Comparison of ENCODE assay signal across 12 mouse cellular contexts in the genomic region with DNA sequence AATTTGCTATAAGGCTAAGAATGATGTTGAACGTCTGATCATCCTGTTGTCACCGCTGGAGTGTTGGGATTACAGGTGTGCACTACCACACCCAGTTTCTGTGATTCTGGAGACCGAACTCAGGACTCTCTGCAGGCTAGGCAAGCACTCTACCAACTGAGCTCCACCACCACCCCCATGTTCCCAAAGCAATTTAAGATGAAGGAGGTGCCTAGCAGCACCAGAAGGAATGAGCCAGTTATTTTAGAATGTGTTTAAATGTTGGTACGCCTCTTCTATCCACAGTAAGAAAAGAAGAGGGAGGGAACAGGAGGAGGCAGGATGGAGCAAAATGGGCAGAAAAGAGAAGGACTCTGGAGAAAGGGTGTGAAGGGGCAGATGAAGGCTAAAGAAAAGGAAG.
"Had no signal": no experiment of that assay in that cellular context is flagged by ENCODE, and none has a peak within 500 bp of the region (broad histone marks: within the 10 kb centered on the region; RNA-seq: fewer than 3 reads in every experiment).

No protein-coding gene starts in this region.

- H3K9me3 ChIP-seq: limb, embryonic 10.5 days; liver, embryonic 15.5 days; midbrain, embryonic 10.5 days; neural tube, embryonic 15.5 days had no signal

- DNase-seq: lung, adult 2 months; thymus, adult 18-20 months had no signal

- H3K4me2 ChIP-seq: liver, embryonic 11.5 days; liver, embryonic 15.5 days; neural tube, embryonic 15.5 days had no signal

- H3K27ac ChIP-seq: hindbrain, postnatal 0 days; kidney, postnatal 0 days; limb, embryonic 10.5 days; liver, embryonic 15.5 days; midbrain, embryonic 10.5 days; neural tube, embryonic 15.5 days; stomach, postnatal 0 days had no signal

- H3K27me3 ChIP-seq: liver, embryonic 15.5 days had no signal

- H3K36me3 ChIP-seq: limb, embryonic 10.5 days; liver, embryonic 15.5 days; midbrain, embryonic 10.5 days; neural tube, embryonic 15.5 days had no signal

- ATAC-seq: hindbrain, postnatal 0 days; lung, postnatal 0 days had no signal

- H3K9ac ChIP-seq: liver, embryonic 15.5 days; neural tube, embryonic 15.5 days had no signal

- H3K4me3 ChIP-seq: limb, embryonic 10.5 days; liver, embryonic 15.5 days; midbrain, embryonic 10.5 days; myocyte; neural tube, embryonic 15.5 days had no signal
